Mouse (Mus musculus) layer of hippocampus, adult 18-20 months (tissue): Measurements from ENCODE around the gene Psmd2. TPM values are rescaled to one million over a fixed set of nuclear protein-coding genes. Genes with fewer than 3 reads are reported as not detected.
"Not testable (repeated sequence)": the region's sequence is repeated elsewhere in the genome, so short reads cannot be mapped to it uniquely, and the experiment has no call there.

Experiments used
- DNase-seq, 2 experiments: peaks; one replicate each; pipeline ENCODE4 v3.0.0; 2022; ENCODE audit warnings: low spot score in 2 of 2
- total RNA-seq, 2 experiments: library from RNA; stranded (reverse); gene quantifications; 2 replicates each; pipeline ENCODE4 v1.2.3; 2021

Gene Psmd2
- total RNA-seq, 2 experiments from 2014 or later, result 206 to 212 TPM

DNA sequence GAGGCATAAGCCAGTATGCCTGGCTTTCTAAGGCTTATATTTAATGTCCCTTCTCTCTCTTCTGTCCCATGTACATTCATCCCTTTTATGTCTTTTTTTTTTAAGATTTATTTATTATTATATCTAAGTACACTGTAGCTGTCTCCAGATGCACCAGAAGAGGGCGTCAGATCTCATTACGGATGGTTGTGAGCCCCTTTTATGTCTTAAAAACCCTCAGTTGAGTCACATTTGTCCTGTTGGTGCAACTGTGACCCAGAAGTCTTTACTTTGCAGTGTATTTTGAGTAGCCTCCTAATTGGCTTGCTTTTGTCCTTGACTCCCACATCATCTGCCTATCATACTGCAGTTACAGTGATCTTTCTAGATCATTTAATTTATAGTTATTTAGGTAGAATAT lies 1.9 kb downstream of the Psmd2 start:
- no peak for DNase-seq

DNA sequence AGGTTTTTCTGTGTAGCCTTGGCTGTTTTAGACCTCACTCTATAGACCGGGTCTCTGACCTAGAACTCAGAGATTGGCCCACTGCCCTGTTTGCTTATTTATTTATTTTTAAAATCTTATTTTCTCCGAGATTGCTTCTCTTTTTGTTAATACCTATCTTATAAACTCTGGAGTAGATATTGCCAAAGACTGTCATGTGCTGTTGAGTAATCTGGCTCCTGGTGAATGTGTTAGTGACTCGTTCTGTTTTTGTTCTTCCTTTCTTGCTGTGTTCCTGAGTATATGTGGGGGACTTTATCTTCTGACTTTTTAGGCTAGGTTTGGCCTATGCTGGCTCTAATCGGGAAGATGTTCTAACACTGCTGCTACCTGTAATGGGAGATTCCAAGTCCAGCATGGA lies 6.2 kb downstream of the Psmd2 start:
- DNase-seq, result no peak

DNA sequence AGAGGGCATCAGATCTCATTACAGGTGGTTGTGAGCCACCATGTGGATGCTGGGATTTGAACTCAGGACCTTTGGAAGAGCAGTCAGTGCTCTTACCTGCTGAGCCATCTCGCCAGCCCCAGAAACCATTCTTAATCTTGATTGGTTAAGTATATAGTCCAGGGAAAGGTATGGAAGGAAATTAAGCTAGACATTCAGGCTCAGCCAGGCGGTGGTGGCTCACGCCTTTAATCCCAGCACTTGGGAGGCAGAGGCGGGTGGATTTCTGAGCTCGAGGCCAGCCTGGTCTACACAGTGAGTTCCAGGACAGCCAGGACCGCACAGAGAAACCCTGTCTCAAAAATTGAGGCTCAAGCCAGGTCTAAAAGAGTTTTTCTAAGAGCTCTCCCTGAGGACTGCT lies 16.6 kb downstream of the Psmd2 start, which contains the start of gene Eif4g1:
Gene Eif4g1, plus strand, starts transcription at position 301 of the 400 bp plus-strand sequence.
- not testable (repeated sequence) for DNase-seq

DNA sequence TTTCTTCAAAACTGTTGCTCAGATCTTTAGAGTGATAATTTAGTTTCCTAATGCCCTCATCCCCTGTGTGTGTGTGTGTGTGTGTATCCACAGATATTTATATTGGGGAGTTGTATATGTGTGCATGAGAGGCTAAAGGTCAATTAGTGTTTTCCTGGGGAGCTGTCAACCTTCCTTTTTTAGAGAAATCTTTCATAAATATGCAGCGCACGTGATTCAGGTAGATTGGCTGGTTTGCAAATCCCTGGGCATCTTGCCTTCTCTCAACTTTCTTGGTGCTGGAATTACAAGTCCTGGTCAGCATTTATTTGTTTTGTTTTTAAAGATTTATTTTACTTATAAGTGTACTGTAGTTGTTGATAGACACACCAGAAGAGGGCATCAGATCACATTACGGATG lies 18.8 kb downstream of the Psmd2 start:
- DNase-seq, result no peak

DNA sequence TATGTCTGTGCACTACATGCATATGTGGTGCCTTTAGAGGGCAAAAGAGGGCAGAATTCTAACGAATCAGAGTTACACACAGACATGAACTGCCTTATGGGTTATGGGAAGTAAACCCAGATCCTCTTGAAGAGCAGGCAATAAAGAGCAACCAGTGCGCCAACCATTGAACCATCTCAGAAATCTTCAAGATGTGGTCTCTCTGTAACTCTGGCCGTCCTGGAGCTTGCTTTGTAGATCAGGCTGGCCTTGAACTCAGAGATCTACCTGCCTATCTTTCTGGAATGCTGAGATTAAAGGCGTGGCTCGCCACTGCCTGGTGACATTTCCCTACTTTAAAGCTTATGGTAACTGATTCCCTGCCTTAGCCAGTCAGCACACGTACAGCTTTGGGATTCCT lies 20.4 kb downstream of the Psmd2 start:
- DNase-seq, result no peak

DNA sequence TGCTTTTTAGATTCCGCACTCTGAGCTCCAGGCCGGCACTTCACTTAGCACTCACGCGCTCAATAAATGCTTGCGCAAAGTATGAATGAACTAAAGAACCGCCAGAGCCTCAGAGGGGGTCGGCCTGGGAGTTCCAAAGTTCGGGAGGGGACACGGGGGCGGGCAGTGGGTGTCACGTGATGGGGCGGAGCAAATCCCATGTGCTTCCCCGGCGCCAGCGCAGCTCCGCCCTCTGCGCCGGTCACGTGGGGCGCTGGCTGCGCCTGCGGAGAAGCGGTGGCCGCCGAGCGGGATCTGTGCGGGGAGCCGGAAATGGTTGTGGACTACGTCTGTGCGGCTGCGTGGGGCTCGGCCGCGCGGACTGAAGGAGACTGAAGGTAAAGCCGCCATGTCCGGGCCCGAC lies 21.0 kb downstream of the Psmd2 start:
- peak; percentile 94 to 96 for DNase-seq

DNA sequence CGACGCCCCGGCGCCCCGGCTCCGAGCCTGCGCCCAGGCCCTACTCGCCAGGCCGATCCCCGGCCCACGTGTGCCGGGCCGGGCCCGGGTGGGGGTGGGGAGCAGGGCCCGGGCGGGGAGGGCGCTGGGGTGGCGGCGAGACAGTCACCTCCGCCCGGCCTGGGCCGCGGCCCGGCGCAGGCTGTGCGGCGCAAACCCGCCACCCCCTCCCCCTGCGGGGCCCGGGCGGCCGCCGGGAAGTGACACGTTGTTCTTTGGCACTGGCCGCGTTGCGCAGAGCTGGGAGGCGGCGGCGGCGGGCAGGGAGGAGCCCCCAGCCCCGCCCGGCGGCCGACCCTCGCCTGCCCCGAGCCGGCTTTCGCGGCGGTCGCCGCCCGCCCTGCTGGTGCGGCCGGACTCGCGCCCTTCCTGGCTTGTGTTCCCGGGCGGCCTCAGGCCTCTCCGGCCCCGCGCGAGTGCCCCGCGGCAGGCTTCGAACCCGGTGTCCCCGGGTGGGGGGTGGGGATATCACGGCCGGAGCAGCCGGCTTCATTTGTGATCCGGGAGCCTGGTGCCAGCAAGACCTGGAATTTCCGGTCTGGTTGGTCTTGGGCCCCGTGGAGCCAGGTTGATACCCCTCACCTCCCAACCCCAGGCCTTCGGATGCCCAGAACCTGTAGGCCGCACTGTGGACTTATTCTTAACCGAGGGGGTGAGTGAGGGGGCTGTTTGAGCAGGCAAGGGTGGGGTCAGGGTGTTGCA lies 21.7 kb downstream of the Psmd2 start:
- DNase-seq, result peak in 1 of 2 experiments; percentile 40

DNA sequence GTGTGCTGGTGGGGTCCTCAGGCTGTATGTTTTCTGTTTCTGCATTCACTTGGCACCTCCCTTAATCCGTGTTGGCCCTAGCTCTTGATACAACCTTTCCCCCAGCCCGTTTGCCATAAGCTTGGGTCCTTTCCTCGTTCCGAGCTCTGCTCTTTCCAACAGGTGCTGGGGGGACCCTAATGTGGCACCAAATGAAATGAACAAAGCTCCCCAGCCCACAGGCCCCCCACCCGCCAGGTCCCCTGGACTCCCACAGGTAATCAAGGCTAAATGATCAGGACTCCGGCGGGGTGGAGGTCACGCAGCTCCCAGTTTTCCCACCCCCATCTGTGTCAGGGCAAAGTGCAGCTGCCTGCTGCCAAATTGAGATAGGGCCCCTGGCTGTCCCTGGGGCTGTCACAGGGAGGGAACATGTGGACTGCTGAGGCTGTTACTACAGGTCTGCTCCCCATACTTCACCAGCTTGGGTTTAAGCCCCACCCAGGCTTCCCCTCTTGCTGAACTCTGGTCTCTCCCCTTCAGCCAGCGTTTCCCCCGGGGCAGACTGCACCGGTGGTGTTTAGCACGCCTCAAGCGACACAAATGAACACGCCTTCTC lies 22.4 kb downstream of the Psmd2 start:
- DNase-seq, result no peak

DNA sequence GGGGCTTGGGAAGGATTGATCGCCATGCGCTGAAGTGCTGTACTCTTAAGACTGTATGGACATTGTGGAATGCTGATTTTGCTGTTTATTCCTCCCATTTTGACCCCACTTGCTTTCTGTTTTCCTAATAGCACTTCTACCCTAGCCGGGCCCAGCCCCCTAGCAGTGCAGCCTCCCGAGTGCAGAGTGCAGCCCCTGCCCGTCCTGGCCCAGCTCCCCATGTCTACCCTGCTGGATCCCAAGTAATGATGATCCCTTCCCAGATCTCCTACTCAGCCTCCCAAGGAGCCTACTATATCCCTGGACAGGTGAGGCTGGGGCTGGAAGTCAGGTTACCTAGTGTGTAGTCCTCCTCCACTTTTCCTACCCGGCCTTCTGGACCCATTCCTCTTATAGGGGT lies 23.8 kb downstream of the Psmd2 start:
- DNase-seq, result no peak

DNA sequence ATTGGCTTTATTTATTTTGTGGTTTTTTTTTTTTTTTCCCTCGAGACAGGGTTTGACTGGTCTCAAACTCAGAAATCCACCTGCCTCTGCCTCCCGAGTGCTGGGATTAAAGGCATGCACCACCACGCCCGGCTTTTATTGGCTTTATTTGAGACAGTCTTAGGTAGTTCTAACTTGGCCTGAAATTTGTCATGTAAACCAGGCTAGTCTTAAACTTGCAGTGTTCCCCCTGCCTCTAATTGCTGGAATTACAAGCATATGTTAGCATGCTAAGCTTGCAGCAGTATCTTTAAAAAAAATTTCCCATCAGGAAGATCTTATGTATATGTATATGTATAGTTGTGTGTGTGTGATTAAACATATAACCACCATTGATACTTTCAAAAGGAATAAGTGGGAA lies 25.2 kb downstream of the Psmd2 start:
- DNase-seq, result no peak

DNA sequence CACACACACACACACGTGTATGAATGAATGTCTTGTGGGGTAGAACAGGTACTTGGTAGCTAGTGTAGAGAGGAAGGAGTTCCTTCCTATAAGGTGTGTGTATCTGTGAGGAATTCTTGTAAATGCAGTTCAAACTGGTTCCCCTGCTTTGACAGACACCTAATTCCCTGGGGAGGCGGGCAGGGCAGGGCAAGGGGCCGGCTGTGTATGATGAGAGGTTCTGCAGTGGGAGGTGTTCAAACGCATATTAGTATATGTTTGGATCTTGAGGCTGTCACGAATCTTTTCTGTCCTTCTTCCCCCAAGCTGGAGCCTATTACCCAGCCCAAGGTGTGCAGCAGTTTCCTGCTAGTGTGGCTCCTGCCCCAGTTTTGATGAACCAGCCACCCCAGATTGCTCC lies 25.9 kb downstream of the Psmd2 start:
- no peak for DNase-seq

DNA sequence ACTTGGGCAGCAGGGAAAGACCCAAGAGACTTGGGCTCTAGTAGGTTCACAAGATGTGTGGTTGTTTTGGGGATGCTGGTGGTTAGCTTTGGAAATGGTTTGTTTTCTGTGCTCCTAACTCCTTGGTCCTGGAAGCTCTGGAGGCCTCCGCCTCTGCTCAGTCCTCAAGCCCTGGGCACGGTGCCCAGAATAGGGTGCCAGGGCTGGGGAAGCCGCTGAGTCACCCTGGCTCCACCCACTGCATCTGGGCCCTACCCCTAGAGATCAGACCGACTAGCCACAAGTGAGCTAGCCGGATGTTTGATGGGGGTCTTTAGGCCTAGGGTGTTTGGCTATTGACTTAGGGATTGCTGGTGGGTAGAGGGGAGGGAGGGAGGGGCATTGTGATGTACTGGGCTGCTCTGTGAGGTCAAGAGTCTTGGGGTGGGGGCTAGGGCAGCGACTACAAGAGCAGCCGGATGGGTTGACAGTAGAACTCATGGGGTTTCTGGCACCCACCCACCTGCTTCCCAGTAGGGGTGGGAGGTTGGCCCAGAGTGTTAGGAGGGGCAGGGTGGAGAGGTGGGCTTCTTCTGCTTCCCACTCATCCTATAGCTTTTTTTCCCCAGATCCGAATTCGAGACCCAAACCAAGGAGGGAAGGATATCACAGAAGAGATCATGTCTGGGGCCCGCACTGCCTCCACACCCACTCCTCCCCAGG lies 26.7 kb downstream of the Psmd2 start:
- peak; percentile 65 to 85 for DNase-seq

DNA sequence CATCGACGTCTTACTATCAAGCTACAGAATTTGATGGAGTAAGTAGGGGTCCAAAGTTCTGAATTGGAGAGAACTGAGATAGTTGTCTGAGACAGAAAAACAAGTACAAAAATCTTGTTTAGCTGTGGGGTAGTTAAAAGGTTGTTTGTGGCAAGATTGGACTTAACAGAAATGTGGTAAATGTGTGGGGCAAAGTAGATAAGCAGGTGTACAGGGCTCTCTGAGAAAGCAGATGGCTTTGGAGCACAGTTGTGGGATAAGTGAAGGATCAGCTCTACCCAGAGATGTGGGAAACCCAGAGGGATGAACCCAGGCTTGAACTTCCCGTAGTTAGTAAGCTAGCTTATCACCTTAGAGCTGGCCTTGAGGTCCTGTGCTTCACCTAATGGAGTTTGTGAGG lies 39.3 kb downstream of the Psmd2 start:
- DNase-seq, result no peak

DNA sequence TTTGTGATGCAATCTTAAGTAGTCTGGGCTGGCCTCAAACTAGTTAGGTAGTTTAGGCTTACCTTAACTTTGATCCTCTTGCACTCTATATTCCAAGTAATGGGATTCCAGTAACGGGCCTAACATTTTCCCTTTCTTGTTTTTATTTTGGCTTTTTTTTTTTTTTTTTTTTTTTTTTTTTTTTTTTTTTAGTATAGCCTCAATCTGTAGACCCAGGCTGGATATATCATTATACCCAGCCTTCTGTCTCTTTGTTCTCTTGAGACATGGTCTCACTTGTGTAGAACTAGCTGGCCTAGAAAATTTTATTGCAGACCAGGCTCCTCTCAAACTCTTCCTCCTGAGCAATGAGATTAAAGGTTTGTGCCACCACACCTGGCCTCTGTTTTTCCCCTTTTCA lies 40.2 kb downstream of the Psmd2 start:
- DNase-seq, result no peak

DNA sequence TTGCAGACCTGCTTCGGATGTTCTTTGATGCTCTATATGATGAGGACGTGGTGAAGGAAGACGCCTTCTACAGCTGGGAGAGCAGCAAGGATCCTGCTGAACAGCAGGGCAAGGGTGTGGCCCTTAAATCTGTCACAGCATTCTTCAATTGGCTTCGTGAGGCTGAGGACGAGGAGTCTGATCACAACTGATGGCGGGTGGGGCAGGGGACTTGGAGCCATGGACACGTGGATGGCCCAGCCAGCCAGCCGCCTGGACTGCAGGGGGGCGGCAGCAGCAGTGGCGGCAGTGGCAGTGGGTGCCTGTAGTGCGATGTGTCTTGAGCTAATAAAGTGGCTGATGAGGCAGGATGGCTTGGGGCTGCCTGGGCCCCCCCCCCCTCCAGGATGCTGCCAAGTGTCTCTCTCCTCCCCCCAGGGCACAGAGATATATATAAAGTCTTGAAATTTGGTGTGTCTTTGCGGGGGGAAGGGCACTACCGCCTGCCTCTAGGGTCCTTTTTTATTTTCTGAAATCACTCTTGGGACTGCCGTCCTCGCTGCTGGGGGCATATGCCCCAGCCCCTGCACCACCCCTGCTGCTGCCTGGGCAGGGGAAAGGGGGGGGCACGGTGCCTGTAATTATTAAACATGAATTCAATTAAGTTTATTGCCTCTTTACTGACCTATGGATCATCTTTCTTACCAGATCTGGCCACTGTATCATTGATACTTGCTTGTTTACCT lies 41.0 kb downstream of the Psmd2 start:
- peak in 1 of 2 experiments; percentile 11 for DNase-seq

DNA sequence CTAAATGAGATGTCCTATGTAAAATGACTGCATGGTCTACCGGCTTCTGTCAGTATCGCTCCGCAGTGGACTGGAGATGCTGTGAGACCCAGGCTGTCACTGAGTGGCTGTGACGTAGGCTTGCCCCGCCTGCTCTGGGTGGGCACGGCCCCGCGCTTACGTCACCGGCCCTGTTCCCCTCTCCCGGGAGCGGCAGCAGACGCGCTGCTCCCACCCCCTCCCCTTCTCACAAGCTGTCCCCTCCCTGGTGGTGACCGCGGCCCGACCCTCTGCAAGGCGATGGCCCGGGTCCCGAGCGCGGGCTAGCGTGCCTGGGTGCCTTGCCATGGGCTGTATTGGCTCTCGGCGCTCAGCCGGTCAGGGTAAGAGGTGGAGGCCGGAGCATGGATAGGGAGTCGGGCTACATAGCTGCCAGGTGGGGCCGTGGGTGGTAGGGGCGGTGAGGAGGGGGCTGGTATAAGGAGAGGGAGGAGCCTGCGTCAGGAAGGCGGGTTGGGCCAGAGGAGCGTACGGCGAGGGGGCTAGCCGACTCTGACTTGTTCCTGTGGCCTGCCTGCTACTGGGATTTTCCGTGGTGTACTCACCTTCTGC lies 41.8 kb downstream of the Psmd2 start, which contains the start of gene Fam131a:
Gene Fam131a, plus strand, starts transcription at position 131 of the 591 bp plus-strand sequence.
- DNase-seq, result peak; percentile 95 to 97

DNA sequence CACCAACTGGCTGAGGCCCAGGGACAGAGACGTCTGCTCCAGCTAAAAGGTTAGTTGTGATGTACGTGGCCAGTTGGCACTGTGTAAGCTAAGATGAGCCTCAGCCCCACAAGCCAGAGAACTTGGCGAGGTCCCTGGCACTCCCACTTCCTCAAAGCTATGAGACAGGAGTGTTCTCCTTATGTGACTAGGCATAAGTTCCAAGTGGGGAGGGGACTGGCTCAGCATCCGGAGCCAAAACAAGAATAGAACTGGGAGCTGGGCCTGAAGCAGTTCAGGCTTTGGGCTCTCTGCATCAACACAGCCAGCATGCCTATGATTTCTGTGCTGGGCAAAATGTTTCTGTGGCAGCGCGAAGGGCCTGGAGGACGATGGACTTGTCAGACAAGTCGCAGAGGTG lies 43.3 kb downstream of the Psmd2 start:
- DNase-seq, result peak; percentile 82 to 89

DNA sequence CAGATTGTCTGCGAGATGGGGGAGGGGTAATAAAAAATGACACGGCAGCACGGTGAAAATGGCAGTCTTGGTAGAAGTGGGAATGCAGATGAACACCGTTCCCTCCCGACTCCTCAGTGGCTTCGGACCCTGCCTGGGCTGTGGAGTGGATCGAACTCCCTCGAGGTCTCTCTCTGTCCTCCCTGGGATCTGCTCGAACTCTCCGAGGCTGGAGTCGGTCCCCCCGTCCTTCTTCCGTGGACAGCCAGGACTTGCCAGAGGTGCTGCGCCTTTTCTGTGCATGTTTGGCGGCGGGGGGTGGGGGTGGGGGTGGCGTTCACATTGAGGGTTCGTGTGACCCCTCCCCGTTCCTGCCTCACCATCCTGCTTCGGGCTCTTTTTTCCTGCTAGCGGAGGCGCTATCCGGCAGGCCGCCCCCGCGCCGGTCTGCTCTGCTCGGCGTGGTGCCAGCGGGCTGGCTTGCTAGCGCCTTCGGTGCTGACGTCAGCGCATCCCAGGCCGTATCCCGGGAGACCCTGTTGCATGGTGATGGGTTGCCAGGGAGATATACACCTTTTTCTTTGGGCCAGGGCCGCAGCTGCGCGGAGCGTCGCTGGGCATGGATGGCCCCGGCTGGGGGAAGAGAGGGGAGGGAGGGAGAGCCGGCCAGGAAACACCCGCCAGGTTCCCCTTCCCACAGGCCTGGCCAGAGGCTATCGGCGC lies 44.3 kb downstream of the Psmd2 start:
- DNase-seq, result peak; percentile 98 to 100

DNA sequence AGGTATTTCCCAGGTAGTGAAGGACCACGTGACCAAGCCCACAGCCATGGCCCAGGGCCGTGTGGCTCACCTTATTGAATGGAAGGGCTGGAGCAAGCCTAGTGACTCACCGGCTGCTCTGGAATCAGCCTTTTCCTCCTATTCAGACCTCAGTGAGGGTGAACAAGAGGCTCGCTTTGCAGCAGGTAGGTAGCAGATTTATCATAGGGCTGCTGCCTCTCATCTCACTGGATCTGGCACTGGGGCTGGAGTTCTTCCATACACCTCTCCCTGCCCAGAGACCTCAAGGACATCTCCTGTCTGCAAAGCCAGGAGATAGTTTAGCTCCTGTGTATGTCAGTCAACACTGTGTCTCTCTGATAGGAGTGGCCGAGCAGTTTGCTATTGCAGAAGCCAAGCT lies 47.8 kb downstream of the Psmd2 start:
- DNase-seq, result no peak

DNA sequence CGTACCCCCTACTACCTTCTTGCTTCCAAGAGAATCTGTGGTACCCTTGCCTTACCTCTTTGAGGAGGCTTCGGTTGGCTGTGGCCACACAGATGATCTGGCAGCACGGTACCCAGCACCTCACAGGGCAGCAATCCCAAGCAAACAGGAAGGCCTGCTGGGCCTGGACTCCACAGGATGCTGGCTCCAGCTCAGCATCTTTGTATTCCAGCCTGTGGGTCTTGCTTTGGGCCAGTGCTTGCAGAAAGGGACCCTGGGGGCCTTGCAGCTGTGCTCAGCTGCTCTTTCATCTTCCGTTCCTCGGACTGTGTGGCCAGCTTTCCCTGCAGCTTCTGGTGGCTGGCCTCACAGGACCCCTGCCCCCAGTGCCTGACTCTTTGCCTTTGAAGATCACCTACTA lies 48.6 kb downstream of the Psmd2 start:
- peak in 1 of 2 experiments; percentile 17 for DNase-seq

DNA sequence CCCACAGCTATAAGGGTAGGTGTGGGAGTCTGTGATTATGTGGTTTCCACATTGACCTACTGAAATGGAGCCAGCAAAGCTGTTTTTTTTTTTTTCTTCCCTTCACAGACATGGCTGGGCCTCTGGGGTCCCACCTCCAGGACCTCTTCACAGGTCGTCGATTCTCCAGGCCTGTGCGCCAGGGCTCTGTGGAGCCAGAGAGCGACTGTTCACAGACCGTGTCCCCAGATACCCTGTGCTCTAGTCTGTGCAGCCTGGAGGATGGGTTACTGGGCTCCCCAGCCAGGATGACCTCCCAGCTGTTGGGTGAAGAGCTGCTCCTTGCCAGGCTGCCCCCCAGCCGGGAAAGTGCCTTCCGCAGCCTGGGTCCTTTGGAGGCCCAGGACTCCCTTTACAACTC lies 49.9 kb downstream of the Psmd2 start:
- DNase-seq, result no peak
